Mouse (Mus musculus) liver, adult 2 months (tissue): ENCODE measurements around the gene Ascc3.

Experiments used
- CTCF ChIP-seq: fragments of 200-500 bp; IDR thresholded peaks from 2 replicates; pipeline ENCODE4 v1.5.1; 2011; ENCODE audit warnings: low read depth, low read length, control low read depth
- POLR2A ChIP-seq: fragments of 200-500 bp; IDR thresholded peaks from 2 replicates; pipeline ENCODE4 v1.6.1; 2011; ENCODE audit warnings: low read length, control low read depth; ENCODE audit not compliant: insufficient read depth; ENCODE audit errors: extremely low read depth

GRCm38 (mm10) chr10:50792840-50793239, 200.4 kb downstream of the Ascc3 start:
- no peak for TF ChIP-seq POLR2A
- no peak for TF ChIP-seq CTCF
